Mouse (Mus musculus): Measurements from ENCODE around the gene Zranb2.

DNA sequence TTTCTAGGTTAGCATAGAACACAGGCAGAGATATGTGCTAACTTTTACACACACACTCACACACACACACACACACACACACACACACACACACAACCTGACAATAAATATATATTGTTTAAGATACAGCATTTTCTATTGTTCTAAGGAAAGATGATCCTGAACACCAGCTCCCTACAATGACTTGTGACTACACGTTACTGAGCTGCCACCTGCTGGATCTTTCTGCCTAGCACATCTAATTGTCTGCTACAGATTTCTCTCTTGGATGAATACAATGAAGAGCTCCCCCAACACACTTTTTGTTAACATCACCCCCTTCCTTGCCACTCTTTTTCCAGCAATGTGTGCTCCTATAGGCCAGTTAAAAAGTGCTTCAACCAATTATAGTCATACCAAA, 13.5 kb upstream of the Zranb2 start:
- no peak for TF ChIP-seq CTCF (IDR thresholded peaks at IDR 0.05; ENCODE audit: control insufficient read depth, insufficient read depth, low read length)
- TF ChIP-seq POLR2A (IDR thresholded peaks at IDR 0.05; ENCODE audit: borderline replicate concordance, control insufficient read depth, low read depth, low read length) = no peak

Measured in bone marrow, adult 2 months (tissue).